Mouse (Mus musculus): ENCODE measurements at regions not wholly inside any gene's neighbourhood (a gene's known extent, or its start where the extent isn't known, plus 50 kb on each side); places are given as distances from the start of the nearest gene placed in this dataset.

GRCm38 (mm10) chr15:51285334-51285733 lies 2599.4 kb upstream of the Gm7489 start:
- 62% methylated on average over 2 of the region's 2 CpGs for WGBS
- Histone ChIP-seq H3K4me3 (ENCODE audit: low read depth, low read length) (no peak overlapping the region), H3K4me1 (ENCODE audit: insufficient read depth) (no peaks in the 10 kb centered on the region), H3K27ac (ENCODE audit: low read depth) (no peak overlapping the region), H3K9me3 (ENCODE audit: low read depth, low read length) (no peaks in the 10 kb centered on the region), H3K36me3 (ENCODE audit: insufficient read depth) (no peaks in the 10 kb centered on the region), H3K9ac (no peak overlapping the region), H3K27me3 (ENCODE audit: insufficient read depth, low read length) (no peaks in the 10 kb centered on the region), H3K4me2 (no peak overlapping the region)
- TF ChIP-seq CTCF (IDR thresholded peaks at IDR 0.05; ENCODE audit: low read depth) = no peak
- DNase-seq (no peak), ATAC-seq (ENCODE audit: insufficient read depth) (no peak)

- 65% methylated on average over 3 of the region's 3 CpGs for WGBS
- ATAC-seq (ENCODE audit: insufficient read depth) = no peak
Observed at GRCm38 (mm10) chr15:51286352-51286751, 2598.4 kb upstream of the Gm7489 start.

GRCm38 (mm10) chr15:51288911-51289432 lies 2595.7 kb upstream of the Gm7489 start:
- Histone ChIP-seq H3K27ac (ENCODE audit: low read depth) (no peak overlapping the region), H3K9ac (no peak overlapping the region), H3K4me3 (ENCODE audit: low read depth, low read length) (no peak overlapping the region), H3K27me3 (ENCODE audit: insufficient read depth, low read length) (no peaks in the 10 kb centered on the region), H3K36me3 (ENCODE audit: insufficient read depth) (no peaks in the 10 kb centered on the region), H3K9me3 (ENCODE audit: low read depth, low read length) (no peaks in the 10 kb centered on the region), H3K4me1 (ENCODE audit: insufficient read depth) (no peaks in the 10 kb centered on the region), H3K4me2 (no peak overlapping the region)
- 62% methylated on average over 9 of the region's 9 CpGs for WGBS
- DNase-seq = no peak
- ATAC-seq (ENCODE audit: insufficient read depth) = no peak
- TF ChIP-seq CTCF (IDR thresholded peaks at IDR 0.05; ENCODE audit: low read depth) = no peak

More at GRCm38 (mm10) chr15:51286352-51286751, 2598.4 kb upstream of the Gm7489 start:
- H3K4me1 ChIP-seq (ENCODE audit: insufficient read depth) = no peaks in the 10 kb centered on the region
- H3K4me3 ChIP-seq (ENCODE audit: low read depth, low read length) = no peak overlapping the region
- H3K36me3 ChIP-seq (ENCODE audit: insufficient read depth) = no peaks in the 10 kb centered on the region
- no peak overlapping the region for H3K27ac ChIP-seq (ENCODE audit: low read depth)
- no peaks in the 10 kb centered on the region for H3K9me3 ChIP-seq (ENCODE audit: low read depth, low read length)
- no peak for TF ChIP-seq CTCF (IDR thresholded peaks at IDR 0.05; ENCODE audit: low read depth)
- H3K9ac ChIP-seq = no peak overlapping the region
- no peaks in the 10 kb centered on the region for H3K27me3 ChIP-seq (ENCODE audit: insufficient read depth, low read length)
- H3K4me2 ChIP-seq = no peak overlapping the region
- DNase-seq = no peak

- Histone ChIP-seq H3K4me3 (ENCODE audit: low read depth, low read length) (no peak overlapping the region), H3K27me3 (ENCODE audit: insufficient read depth, low read length) (no peaks in the 10 kb centered on the region), H3K4me1 (ENCODE audit: insufficient read depth) (no peaks in the 10 kb centered on the region), H3K36me3 (ENCODE audit: insufficient read depth) (no peaks in the 10 kb centered on the region), H3K9ac (no peak overlapping the region), H3K9me3 (ENCODE audit: low read depth, low read length) (no peaks in the 10 kb centered on the region), H3K4me2 (no peak overlapping the region), H3K27ac (ENCODE audit: low read depth) (no peak overlapping the region)
- ATAC-seq (ENCODE audit: insufficient read depth) = no peak
- DNase-seq = no peak
- no peak for TF ChIP-seq CTCF (IDR thresholded peaks at IDR 0.05; ENCODE audit: low read depth)
- WGBS = 59% methylated on average over 9 of the region's 9 CpGs
Observed at GRCm38 (mm10) chr15:51289916-51290315, 2594.8 kb upstream of the Gm7489 start.

GRCm38 (mm10) chr15:51291183-51291582 lies 2593.5 kb upstream of the Gm7489 start:
- WGBS = 92% methylated on average over 6 of the region's 6 CpGs
- DNase-seq = no peak
- Histone ChIP-seq H3K4me2 (no peak overlapping the region), H3K36me3 (ENCODE audit: insufficient read depth) (no peaks in the 10 kb centered on the region), H3K4me3 (ENCODE audit: low read depth, low read length) (no peak overlapping the region), H3K9ac (no peak overlapping the region), H3K4me1 (ENCODE audit: insufficient read depth) (no peaks in the 10 kb centered on the region), H3K27ac (ENCODE audit: low read depth) (no peak overlapping the region), H3K9me3 (ENCODE audit: low read depth, low read length) (no peaks in the 10 kb centered on the region), H3K27me3 (ENCODE audit: insufficient read depth, low read length) (no peaks in the 10 kb centered on the region)
- no peak for ATAC-seq (ENCODE audit: insufficient read depth)
- TF ChIP-seq CTCF (IDR thresholded peaks at IDR 0.05; ENCODE audit: low read depth) = no peak

GRCm38 (mm10) chr15:51296841-51297240 lies 2587.9 kb upstream of the Gm7489 start:
- H3K4me3 ChIP-seq (ENCODE audit: low read depth, low read length) = no peak overlapping the region
- H3K4me1 ChIP-seq (ENCODE audit: insufficient read depth) = no peaks in the 10 kb centered on the region
- H3K9me3 ChIP-seq (ENCODE audit: low read depth, low read length) = no peaks in the 10 kb centered on the region
- TF ChIP-seq CTCF (IDR thresholded peaks at IDR 0.05; ENCODE audit: low read depth) = no peak
- no peak for DNase-seq
- no peaks in the 10 kb centered on the region for H3K27me3 ChIP-seq (ENCODE audit: insufficient read depth, low read length)
- H3K4me2 ChIP-seq = no peak overlapping the region
- H3K36me3 ChIP-seq (ENCODE audit: insufficient read depth) = no peaks in the 10 kb centered on the region
- no peak overlapping the region for H3K27ac ChIP-seq (ENCODE audit: low read depth)
- no peak overlapping the region for H3K9ac ChIP-seq
- ATAC-seq (ENCODE audit: insufficient read depth) = no peak

- ATAC-seq (ENCODE audit: insufficient read depth) (no peak), DNase-seq (no peak)
- H3K4me2 ChIP-seq = no peak overlapping the region
- no peaks in the 10 kb centered on the region for H3K9me3 ChIP-seq (ENCODE audit: low read depth, low read length)
- no peaks in the 10 kb centered on the region for H3K36me3 ChIP-seq (ENCODE audit: insufficient read depth)
- H3K9ac ChIP-seq = no peak overlapping the region
- H3K27me3 ChIP-seq (ENCODE audit: insufficient read depth, low read length) = no peaks in the 10 kb centered on the region
- H3K27ac ChIP-seq (ENCODE audit: low read depth) = no peak overlapping the region
- no peak for TF ChIP-seq CTCF (IDR thresholded peaks at IDR 0.05; ENCODE audit: low read depth)
- no peaks in the 10 kb centered on the region for H3K4me1 ChIP-seq (ENCODE audit: insufficient read depth)
- WGBS = 76% methylated on average over 1 of the region's 1 CpGs
- H3K4me3 ChIP-seq (ENCODE audit: low read depth, low read length) = no peak overlapping the region
Observed at GRCm38 (mm10) chr15:51318072-51318471, 2566.6 kb upstream of the Gm7489 start.

GRCm38 (mm10) chr15:51318760-51319159 lies 2565.9 kb upstream of the Gm7489 start:
- WGBS = 86% methylated on average over 2 of the region's 2 CpGs
- H3K27ac ChIP-seq (ENCODE audit: low read depth) = no peak overlapping the region
- H3K27me3 ChIP-seq (ENCODE audit: insufficient read depth, low read length) = no peaks in the 10 kb centered on the region
- H3K4me2 ChIP-seq = no peak overlapping the region
- no peaks in the 10 kb centered on the region for H3K36me3 ChIP-seq (ENCODE audit: insufficient read depth)
- TF ChIP-seq CTCF (IDR thresholded peaks at IDR 0.05; ENCODE audit: low read depth) = no peak
- ATAC-seq (ENCODE audit: insufficient read depth) (no peak), DNase-seq (peak; percentile 38)
- no peak overlapping the region for H3K9ac ChIP-seq
- H3K4me3 ChIP-seq (ENCODE audit: low read depth, low read length) = no peak overlapping the region
- no peaks in the 10 kb centered on the region for H3K4me1 ChIP-seq (ENCODE audit: insufficient read depth)
- H3K9me3 ChIP-seq (ENCODE audit: low read depth, low read length) = no peaks in the 10 kb centered on the region
